Mouse (Mus musculus) layer of hippocampus, postnatal 36 days (tissue): Measurements from ENCODE around the gene Gm37240. TPM values are rescaled to one million over a fixed set of nuclear protein-coding genes. Genes with fewer than 3 reads are reported as not detected.
"Not testable (repeated sequence)": the region's sequence is repeated elsewhere in the genome, so short reads cannot be mapped to it uniquely, and the experiment has no call there.

ENCODE experiments used
- DNase-seq, 2 experiments: peaks; one replicate each; pipeline ENCODE4 v3.0.0; 2022
- total RNA-seq, 2 experiments: library from RNA; stranded (reverse); gene quantifications; 2 replicates each; pipeline ENCODE4 v1.2.3; 2021

Gene Gm37240
- total RNA-seq, 2 experiments from 2014 or later: not detected

GRCm38 (mm10) chr3:84870126-84870525, 1017.2 kb downstream of the Gm37240 start:
- DNase-seq: no peak

- DNase-seq: no peak
These were observed 1019.3 kb downstream of the Gm37240 start for GRCm38 (mm10) chr3:84867991-84868390.

- DNase-seq: no peak
These were observed 1019.8 kb downstream of the Gm37240 start for GRCm38 (mm10) chr3:84867434-84867975.

GRCm38 (mm10) chr3:84866866-84867265, 1020.5 kb downstream of the Gm37240 start:
- no peak for DNase-seq

- DNase-seq: no peak
These were observed 1021.6 kb downstream of the Gm37240 start for GRCm38 (mm10) chr3:84865684-84866083.

- DNase-seq: not testable (repeated sequence)
These were observed 1025.5 kb downstream of the Gm37240 start for GRCm38 (mm10) chr3:84861817-84862216.

GRCm38 (mm10) chr3:84860669-84861068, 1026.6 kb downstream of the Gm37240 start:
- DNase-seq: no peak

- DNase-seq: no peak
These were observed 1032.9 kb downstream of the Gm37240 start for GRCm38 (mm10) chr3:84854440-84854839.

- DNase-seq: no peak
These were observed 1034.4 kb downstream of the Gm37240 start for GRCm38 (mm10) chr3:84852877-84853276.

- no peak for DNase-seq
These were observed 1035.5 kb downstream of the Gm37240 start for GRCm38 (mm10) chr3:84851801-84852200.

- DNase-seq: no peak
These were observed 1036.9 kb downstream of the Gm37240 start for GRCm38 (mm10) chr3:84850418-84850817.

- DNase-seq: no peak
These were observed 1038.5 kb downstream of the Gm37240 start for GRCm38 (mm10) chr3:84848798-84849197.

- DNase-seq: peak in 1 of 2 experiments; percentile 19
These were observed 1043.7 kb downstream of the Gm37240 start for GRCm38 (mm10) chr3:84843594-84843993.

GRCm38 (mm10) chr3:84842793-84843192, 1044.5 kb downstream of the Gm37240 start:
- DNase-seq: no peak

- DNase-seq: no peak
These were observed 1046.0 kb downstream of the Gm37240 start for GRCm38 (mm10) chr3:84841271-84841670.

GRCm38 (mm10) chr3:84839499-84839898, 1047.8 kb downstream of the Gm37240 start:
- DNase-seq: no peak

GRCm38 (mm10) chr3:84837984-84838383, 1049.3 kb downstream of the Gm37240 start:
- no peak for DNase-seq

GRCm38 (mm10) chr3:84836029-84836428, 1051.3 kb downstream of the Gm37240 start:
- DNase-seq: no peak

- DNase-seq: no peak
These were observed 1058.0 kb downstream of the Gm37240 start for GRCm38 (mm10) chr3:84829366-84829765.

GRCm38 (mm10) chr3:84827617-84828016, 1059.7 kb downstream of the Gm37240 start:
- no peak for DNase-seq

GRCm38 (mm10) chr3:84826938-84827337, 1060.4 kb downstream of the Gm37240 start:
- no peak for DNase-seq

GRCm38 (mm10) chr3:84826405-84826804, 1060.9 kb downstream of the Gm37240 start:
- DNase-seq: no peak

GRCm38 (mm10) chr3:84825990-84826389, 1061.3 kb downstream of the Gm37240 start:
- DNase-seq: no peak

GRCm38 (mm10) chr3:84820654-84821201, 1066.6 kb downstream of the Gm37240 start:
- no peak for DNase-seq

- DNase-seq: no peak
These were observed 1070.4 kb downstream of the Gm37240 start for GRCm38 (mm10) chr3:84816951-84817350.
